In the genomic region with DNA sequence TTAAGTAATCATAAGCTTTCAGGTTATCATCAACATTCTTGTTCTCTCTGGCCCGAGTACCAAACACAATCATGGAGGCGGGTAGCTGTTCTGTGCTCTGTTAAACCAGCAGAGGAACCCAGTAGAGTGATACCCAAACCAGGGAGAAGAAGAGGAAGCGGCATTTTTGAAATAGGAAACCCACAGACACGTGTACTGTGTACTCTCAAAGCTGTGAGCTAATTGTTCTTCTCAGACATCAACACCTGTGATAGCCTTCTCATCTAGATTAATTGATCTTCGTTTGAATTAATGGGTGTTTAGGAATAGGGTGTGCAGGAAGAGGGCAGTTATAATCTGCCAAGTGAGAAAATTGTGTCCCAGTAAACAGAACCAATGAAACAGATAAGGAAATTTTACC, we compare ENCODE assay signal across 32 mouse cellular contexts.
"Had no signal": no experiment of that assay in that cellular context is flagged by ENCODE, and none has a peak within 500 bp of the region (broad histone marks: within the 10 kb centered on the region; RNA-seq: fewer than 3 reads in every experiment).

No protein-coding gene starts in this region.

- ATAC-seq: liver, embryonic 12.5 days; liver, postnatal 0 days; lung, postnatal 0 days; midbrain, embryonic 13.5 days; midbrain, embryonic 15.5 days; midbrain, embryonic 16.5 days had no signal

- H3K9ac ChIP-seq: limb, embryonic 12.5 days; limb, embryonic 13.5 days; limb, embryonic 15.5 days; liver, embryonic 12.5 days; liver, embryonic 13.5 days; liver, embryonic 14.5 days; liver, embryonic 15.5 days; liver, postnatal 0 days; lung, embryonic 14.5 days; lung, embryonic 15.5 days; midbrain, embryonic 12.5 days; midbrain, embryonic 13.5 days; midbrain, embryonic 15.5 days; neural tube, embryonic 12.5 days had no signal

- H3K4me3 ChIP-seq: limb, embryonic 10.5 days; limb, embryonic 12.5 days; limb, embryonic 13.5 days; limb, embryonic 15.5 days; liver, embryonic 12.5 days; liver, embryonic 13.5 days; liver, embryonic 15.5 days; lung, embryonic 15.5 days; megakaryocyte, embryonic 14.5 days; midbrain, embryonic 10.5 days; midbrain, embryonic 12.5 days; midbrain, embryonic 13.5 days; midbrain, embryonic 15.5 days; myocyte; neural tube, embryonic 12.5 days had no signal

- H3K9me3 ChIP-seq: limb, embryonic 10.5 days; limb, embryonic 12.5 days; limb, embryonic 13.5 days; limb, embryonic 15.5 days; liver, embryonic 12.5 days; liver, embryonic 13.5 days; liver, embryonic 15.5 days; lung, embryonic 15.5 days; megakaryocyte, embryonic 14.5 days; midbrain, embryonic 10.5 days; midbrain, embryonic 12.5 days; midbrain, embryonic 13.5 days; midbrain, embryonic 15.5 days; neural tube, embryonic 12.5 days had no signal

- H3K27me3 ChIP-seq: limb, embryonic 12.5 days; limb, embryonic 13.5 days; limb, embryonic 15.5 days; liver, embryonic 12.5 days; liver, embryonic 13.5 days; liver, embryonic 15.5 days; lung, embryonic 15.5 days; megakaryocyte, embryonic 14.5 days; midbrain, embryonic 12.5 days; midbrain, embryonic 13.5 days; midbrain, embryonic 15.5 days; neural tube, embryonic 12.5 days had no signal

- DNase-seq: left cerebral cortex, postnatal 4 days; liver; liver, embryonic 13.5 days; liver, postnatal 0 days; lung, adult 18-20 months; lung, adult 2 months; lung, embryonic 14.5 days; lung, postnatal 10 days; lung, postnatal 14 days; lung, postnatal 36 days; lung, postnatal 4 days; midbrain, embryonic 14.5 days had no signal

- H3K36me3 ChIP-seq: limb, embryonic 10.5 days; limb, embryonic 12.5 days; limb, embryonic 13.5 days; limb, embryonic 15.5 days; liver, embryonic 12.5 days; liver, embryonic 13.5 days; liver, embryonic 15.5 days; lung, embryonic 15.5 days; midbrain, embryonic 10.5 days; midbrain, embryonic 12.5 days; midbrain, embryonic 13.5 days; midbrain, embryonic 15.5 days; neural tube, embryonic 12.5 days had no signal

- H3K4me1 ChIP-seq: limb, embryonic 10.5 days; limb, embryonic 15.5 days; liver, embryonic 12.5 days; liver, embryonic 15.5 days; lung, embryonic 15.5 days; megakaryocyte, embryonic 14.5 days; midbrain, embryonic 10.5 days; midbrain, embryonic 12.5 days; midbrain, embryonic 13.5 days; midbrain, embryonic 15.5 days; neural tube, embryonic 12.5 days had no signal

- H3K4me2 ChIP-seq: limb, embryonic 12.5 days; limb, embryonic 13.5 days; limb, embryonic 15.5 days; liver, embryonic 11.5 days; liver, embryonic 12.5 days; liver, embryonic 13.5 days; liver, embryonic 15.5 days; lung, embryonic 14.5 days; lung, embryonic 15.5 days; midbrain, embryonic 11.5 days; midbrain, embryonic 12.5 days; midbrain, embryonic 13.5 days; midbrain, embryonic 15.5 days; neural tube, embryonic 12.5 days had no signal

- H3K27ac ChIP-seq: limb, embryonic 10.5 days; limb, embryonic 12.5 days; limb, embryonic 13.5 days; limb, embryonic 15.5 days; liver, embryonic 12.5 days; liver, embryonic 13.5 days; liver, embryonic 14.5 days; liver, embryonic 15.5 days; lung, embryonic 15.5 days; macrophage; midbrain, embryonic 10.5 days; midbrain, embryonic 12.5 days; midbrain, embryonic 13.5 days; midbrain, embryonic 15.5 days; neural tube, embryonic 12.5 days had no signal
